Mouse (Mus musculus) embryonic stem cell, embryonic (primary cell): Measurements from ENCODE around the gene Lias.

Experiments used
- CTCF ChIA-PET, 4 experiments: fragments of 300-600 bp in 2 of 4; fragments of 350-600 bp in 2 of 4; sonication (Branson Sonifier 250); formaldehyde crosslinking; loops; one replicate each; lab custom pipeline; 2022; ENCODE audit warnings: inconsistent platforms in 2 of 4; lab: Charles Lee
- POLR2A ChIA-PET, 4 experiments: fragments of 300-600 bp in 2 of 4; fragments of 350-600 bp in 2 of 4; sonication (Branson Sonifier 250); formaldehyde crosslinking; loops; one replicate each; lab custom pipeline; 2022; ENCODE audit warnings: antibody characterized with exemption in 4 of 4, inconsistent platforms in 1 of 4; lab: Charles Lee

Lias gene

DNA sequence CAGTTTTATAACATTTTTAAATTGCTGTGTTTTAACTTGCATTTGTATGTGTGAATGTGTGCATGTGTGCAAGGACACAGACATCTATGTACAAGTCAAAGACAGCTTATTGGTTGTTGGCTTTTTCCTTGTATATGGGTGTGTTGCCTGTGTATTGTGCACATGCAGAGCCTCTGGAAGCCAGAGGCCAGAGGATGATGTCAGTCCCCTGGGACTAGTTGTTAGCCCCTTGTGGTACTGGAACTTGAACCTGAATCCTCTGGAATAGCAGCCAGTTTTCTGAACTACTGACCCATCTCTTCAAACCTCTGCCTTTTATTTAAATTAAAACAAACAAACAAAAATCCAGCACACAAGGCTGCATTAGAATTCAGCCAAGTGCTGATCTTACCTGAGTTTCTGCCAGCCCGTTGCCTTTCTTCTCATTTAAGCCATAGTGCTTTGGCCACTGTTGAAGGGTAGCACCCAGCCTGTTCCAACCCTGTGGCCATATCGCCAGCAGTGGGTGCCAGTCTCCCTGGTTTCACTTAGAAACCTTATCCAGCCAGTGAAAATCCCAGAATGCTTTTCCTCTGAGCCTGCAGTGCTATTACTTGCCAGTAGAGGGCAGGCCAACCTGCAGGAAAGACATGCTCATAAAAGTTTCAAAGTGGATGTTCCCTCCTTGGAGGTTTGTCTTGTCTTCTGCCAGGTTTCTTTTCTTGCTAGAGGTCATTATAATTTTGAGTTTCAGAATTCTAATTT is 10.1 kb downstream of the Lias start:
- CTCF ChIA-PET = interaction anchor here in 2 of 4 experiments (0.7 to 1.3 kb wide), 2 partner anchors 10 to 90 kb away, joined by 3 to 5 read pairs; partner anchors contain the start of genes Lias (in 1 of the 2) and Rpl9 (in 1 of the 2)
- POLR2A ChIA-PET = interaction anchor here in 3 of 4 experiments (0.6 to 2.2 kb wide), 5 partner anchors 10 to 34 kb away, joined by 3 to 14 read pairs (median 4); partner anchors contain the start of genes Lias (in 3 of the 3), Rpl9 (in 3 of the 3) and Ugdh (in 1 of the 3)

DNA sequence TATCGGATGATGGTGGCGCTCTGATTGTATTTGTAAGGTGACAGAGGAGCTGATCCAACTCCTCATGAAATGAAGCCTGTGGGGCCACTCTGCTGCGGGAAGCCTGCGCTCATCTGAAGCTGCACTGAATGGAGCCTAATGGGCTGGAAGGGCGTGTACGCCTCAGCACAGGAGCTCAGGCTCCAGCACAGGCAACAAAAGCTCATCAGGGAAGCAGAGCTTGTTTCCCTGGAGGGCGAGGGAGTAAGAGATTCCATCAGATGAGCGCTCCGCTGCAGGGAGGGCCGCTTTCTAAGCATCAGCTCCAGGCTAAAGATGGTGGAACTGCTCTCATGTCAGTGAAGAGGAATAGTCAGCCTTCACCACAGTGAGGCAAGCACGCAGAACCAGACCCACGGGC is 16.7 kb downstream of the Lias start:
- CTCF ChIA-PET = interaction anchor here in 3 of 4 experiments (0.6 to 0.9 kb wide), 4 partner anchors 13 to 543 kb away, joined by 3 to 5 read pairs (median 3); no protein-coding TSS in a partner anchor
- POLR2A ChIA-PET = interaction anchor here in 3 of 4 experiments (0.6 to 5.4 kb wide), 15 partner anchors 8 to 348 kb away, joined by 3 to 50 read pairs (median 4); partner anchors contain the start of genes Lias (in 3 of the 3), Rpl9 (in 3 of the 3), Ugdh (in 2 of the 3) and Rfc1 (in 1 of the 3)

DNA sequence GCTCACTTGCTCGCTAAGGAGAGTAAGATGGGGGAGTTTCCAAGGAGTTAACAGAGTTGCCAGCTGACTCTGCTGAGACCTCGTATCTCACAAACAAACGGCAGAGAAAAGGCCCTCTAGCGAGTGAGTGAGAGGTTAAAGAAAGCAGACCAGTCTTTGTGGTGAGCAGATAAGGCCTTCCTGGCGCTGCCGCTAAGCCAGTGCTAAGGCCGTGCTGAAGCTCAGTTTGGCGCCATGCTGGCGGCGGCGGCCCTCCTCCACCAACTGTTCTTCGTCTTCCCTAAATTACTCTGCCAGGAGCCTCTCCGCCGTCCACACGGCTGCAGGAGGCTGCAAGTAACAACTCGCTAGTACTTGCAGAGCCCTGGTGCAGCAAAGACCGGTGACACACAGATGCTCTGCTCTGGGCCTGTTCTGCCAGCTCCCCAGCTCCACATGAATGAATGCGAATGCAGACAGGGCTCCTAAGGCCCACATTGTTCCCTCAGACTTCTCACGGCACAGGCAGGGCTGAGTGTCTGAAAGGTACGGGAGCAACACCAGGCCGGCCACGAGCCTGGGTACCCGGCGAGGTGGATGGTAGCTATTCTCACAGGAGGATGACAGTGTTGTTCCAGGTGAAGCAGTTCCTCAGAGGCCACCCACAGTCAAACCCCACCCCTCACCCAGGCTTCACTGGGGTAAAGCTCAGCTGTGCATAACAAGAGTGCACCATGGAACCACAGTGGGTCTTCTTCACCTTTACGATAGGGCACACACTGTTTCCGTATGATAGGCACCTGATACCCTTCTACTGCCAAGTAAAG is 24.6 kb downstream of the Lias start:
- POLR2A ChIA-PET = interaction anchor here (0.6 to 3.9 kb wide), 39 partner anchors 8 to 348 kb away, joined by 3 to 25 read pairs (median 4); partner anchors contain the start of genes Lias (in 3 of the 4), Rpl9 (in 3 of the 4), Ugdh (in 3 of the 4) and Rfc1 (in 1 of the 4)
- CTCF ChIA-PET = interaction anchor here in 3 of 4 experiments (0.6 to 1.5 kb wide), 11 partner anchors 9 to 273 kb away, joined by 3 to 5 read pairs (median 3); partner anchors contain the start of genes Lias (in 1 of the 3), Rpl9 (in 1 of the 3) and Ugdh (in 1 of the 3)

DNA sequence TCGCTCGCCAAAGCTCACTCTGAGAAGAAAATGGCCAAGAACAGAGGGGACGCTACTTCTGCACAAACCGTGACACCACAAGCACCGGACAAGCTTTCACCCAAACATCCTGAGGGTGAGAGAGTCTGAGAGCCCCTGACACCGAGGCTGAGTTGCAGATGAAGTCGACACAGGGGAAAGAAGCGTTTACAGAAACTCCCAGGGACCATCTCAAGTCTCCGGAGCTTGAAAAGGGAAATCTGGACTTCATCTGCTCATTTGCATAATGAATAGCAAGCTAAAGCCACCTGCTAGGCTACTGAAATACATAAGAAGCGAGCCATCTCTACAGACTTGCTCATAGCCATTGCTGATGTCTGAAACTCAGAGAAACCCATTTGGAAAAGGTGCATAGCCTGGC is 27.8 kb downstream of the Lias start:
- ChIA-PET POLR2A (interaction anchor here in 3 of 4 experiments (0.5 to 3.6 kb wide), 11 partner anchors 9 to 255 kb away, joined by 3 to 23 read pairs (median 5); partner anchors contain the start of genes Lias (in 2 of the 3), Rpl9 (in 2 of the 3) and Ugdh (in 2 of the 3)), CTCF (no interaction called here)

DNA sequence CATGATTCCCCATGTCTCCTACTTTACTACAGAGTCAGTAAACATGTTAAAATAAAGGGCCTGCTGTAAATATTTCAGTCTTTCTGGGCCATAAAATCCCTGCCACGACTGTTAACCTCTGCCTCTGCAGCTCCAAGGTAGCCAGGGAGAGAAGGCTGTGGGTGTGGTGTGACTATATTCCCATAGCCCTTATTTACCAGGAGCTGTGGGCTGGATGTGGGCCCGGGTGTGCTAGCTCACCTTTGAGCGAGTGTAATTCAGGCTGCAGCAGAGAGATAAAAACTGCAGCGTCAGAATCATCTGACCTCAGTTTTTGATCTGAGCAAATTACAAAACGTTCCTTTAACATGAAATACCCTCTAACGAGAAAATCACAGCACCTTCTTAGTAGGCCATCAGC is 29.5 kb downstream of the Lias start:
- POLR2A ChIA-PET = interaction anchor here in 3 of 4 experiments (0.6 to 3.6 kb wide), 8 partner anchors 13 to 132 kb away, joined by 3 to 23 read pairs (median 5); partner anchors contain the start of genes Lias (in 2 of the 3), Rpl9 (in 2 of the 3) and Ugdh (in 1 of the 3)

DNA sequence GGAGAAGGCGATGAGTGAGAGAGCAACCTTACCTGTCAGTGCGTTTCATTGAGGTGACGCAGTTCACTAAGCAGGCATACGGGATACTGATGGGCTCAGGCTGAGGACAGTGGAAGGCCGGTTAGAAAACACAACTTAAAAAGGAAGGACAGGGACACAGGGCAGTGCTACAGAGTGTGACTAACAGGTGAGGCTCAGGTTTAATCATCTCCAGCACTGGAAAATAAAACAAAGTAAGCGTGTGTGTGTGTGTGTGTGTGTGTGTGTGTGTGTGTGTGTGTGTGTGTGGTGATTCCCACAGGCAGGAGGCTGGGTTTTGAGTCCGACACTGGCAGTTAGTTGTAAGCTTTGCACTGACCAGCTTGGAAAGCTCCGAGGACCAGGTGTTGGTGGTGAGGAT is 31.5 kb downstream of the Lias start:
- POLR2A ChIA-PET = interaction anchor here in 2 of 4 experiments (0.6 to 2.1 kb wide), 4 partner anchors 19 to 172 kb away, joined by 3 to 11 read pairs (median 3); partner anchors contain the start of genes Lias (in 1 of the 2) and Rpl9 (in 1 of the 2)
- CTCF ChIA-PET = no interaction called here

More for the DNA sequence above, 29.5 kb downstream of the Lias start:
- CTCF ChIA-PET = interaction anchor here in 2 of 4 experiments (0.6 to 0.7 kb wide), 2 partner anchors 176 to 1576 kb away, joined by 3 read pairs; no protein-coding TSS in a partner anchor

DNA sequence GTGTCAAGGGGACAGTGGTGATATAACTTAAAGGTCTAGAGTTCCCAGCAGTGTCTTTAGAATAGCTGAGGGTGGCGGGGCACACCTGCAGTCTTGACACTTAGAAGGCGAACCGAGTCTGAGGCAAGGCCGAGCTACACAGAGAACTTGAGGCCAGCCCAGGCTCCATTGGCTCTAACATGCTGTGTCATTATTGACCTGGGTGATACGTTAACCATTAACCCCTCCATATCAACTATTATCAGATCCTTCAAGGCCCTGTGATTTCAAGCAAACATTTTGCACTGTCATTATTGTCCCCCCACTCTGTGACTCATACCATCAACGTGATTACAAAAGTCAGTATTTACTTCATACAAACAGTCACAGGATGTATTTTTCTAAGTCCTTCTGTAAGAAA is 32.9 kb downstream of the Lias start:
- ChIA-PET POLR2A (interaction anchor here in 3 of 4 experiments (0.9 to 3.0 kb wide), 11 partner anchors 8 to 38 kb away, joined by 3 to 14 read pairs (median 5); partner anchors contain the start of genes Lias (in 2 of the 3), Rpl9 (in 2 of the 3) and Ugdh (in 2 of the 3)), CTCF (interaction anchor here in 1 of 4 experiments (0.5 kb wide), 1 partner anchor 228 kb away, joined by 3 read pairs; no protein-coding TSS in a partner anchor)

DNA sequence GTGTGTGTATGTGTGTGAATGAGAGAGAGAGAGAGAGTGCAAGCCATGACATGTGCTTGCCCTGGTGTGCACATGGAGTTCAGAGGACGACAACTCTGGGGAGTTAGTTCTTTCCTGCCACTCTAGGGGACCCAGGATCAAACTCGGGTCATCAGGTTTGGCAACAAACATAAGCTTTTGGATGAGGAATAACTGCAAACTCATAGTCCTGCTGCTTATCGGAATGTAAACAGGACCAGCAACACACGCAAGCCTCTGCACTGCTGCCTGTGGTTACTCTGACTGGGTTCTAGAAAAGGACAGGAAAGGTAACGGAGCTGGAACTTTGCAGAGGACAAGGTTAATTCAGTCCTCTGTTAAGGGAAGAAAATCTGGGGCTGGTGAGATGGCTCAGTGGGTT is 34.0 kb downstream of the Lias start:
- ChIA-PET CTCF (interaction anchor here in 1 of 4 experiments (0.6 to 1.0 kb wide), 2 partner anchors 10 to 850 kb away, joined by 3 read pairs; no protein-coding TSS in a partner anchor), POLR2A (interaction anchor here in 2 of 4 experiments (0.8 to 3.0 kb wide), 3 partner anchors 10 to 34 kb away, joined by 3 to 14 read pairs (median 11); partner anchors contain the start of genes Ugdh (in 2 of the 2), Lias (in 1 of the 2) and Rpl9 (in 1 of the 2))

DNA sequence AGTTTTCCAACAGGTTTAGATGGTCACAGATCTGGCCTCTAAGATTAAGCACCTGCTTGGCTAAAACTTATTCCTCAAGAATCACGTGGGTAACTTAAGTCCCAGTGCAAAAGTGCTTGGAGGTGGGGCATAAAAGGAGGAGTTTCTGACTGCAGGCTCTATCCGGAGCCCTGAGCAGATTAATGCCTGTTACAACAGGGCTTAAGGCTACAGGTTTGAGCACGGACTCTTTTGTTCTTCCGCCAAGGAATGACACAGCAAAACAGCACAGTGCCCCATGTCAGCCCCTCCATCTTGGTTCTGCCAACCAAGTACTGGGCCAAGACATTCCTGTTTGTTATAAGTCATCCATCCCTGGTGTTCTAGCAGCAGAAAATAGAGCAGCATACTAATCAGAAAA is 37.0 kb downstream of the Lias start:
- CTCF ChIA-PET = interaction anchor here in 1 of 4 experiments (1.1 kb wide), 1 partner anchor 13 kb away, joined by 3 read pairs; no protein-coding TSS in a partner anchor

DNA sequence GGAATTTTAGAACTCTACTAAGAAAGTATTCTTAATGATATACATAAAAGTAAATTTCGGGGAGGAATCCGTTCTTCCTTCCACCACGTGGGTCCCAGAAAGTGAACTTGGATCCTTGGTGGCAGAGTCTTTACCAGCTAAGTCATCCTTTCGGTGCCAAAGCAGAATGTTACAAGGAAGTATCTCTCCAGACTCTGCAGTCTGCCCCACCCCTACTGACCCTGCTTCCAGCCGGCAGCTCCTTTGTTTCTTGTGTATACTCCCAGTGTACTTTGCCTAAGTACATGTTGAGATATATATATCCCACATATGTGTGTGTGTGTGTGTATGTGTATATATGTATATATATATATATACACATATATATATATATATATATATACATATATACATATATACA is 38.1 kb downstream of the Lias start:
- CTCF ChIA-PET = interaction anchor here in 2 of 4 experiments (0.6 to 0.7 kb wide), 2 partner anchors 32 to 48 kb away, joined by 3 read pairs; no protein-coding TSS in a partner anchor
- POLR2A ChIA-PET = interaction anchor here in 3 of 4 experiments (0.6 to 3.7 kb wide), 20 partner anchors 9 to 96 kb away, joined by 3 to 30 read pairs (median 6); partner anchors contain the start of genes Gm43552 (in 2 of the 3), Lias (in 2 of the 3), Rpl9 (in 2 of the 3) and Rfc1 (in 1 of the 3)

More for the DNA sequence above, 37.0 kb downstream of the Lias start:
- POLR2A ChIA-PET = interaction anchor here in 3 of 4 experiments (0.6 to 3.7 kb wide), 30 partner anchors 8 to 133 kb away, joined by 3 to 30 read pairs (median 5); partner anchors contain the start of genes Gm43552 (in 2 of the 3), Lias (in 2 of the 3) and Rpl9 (in 2 of the 3)

DNA sequence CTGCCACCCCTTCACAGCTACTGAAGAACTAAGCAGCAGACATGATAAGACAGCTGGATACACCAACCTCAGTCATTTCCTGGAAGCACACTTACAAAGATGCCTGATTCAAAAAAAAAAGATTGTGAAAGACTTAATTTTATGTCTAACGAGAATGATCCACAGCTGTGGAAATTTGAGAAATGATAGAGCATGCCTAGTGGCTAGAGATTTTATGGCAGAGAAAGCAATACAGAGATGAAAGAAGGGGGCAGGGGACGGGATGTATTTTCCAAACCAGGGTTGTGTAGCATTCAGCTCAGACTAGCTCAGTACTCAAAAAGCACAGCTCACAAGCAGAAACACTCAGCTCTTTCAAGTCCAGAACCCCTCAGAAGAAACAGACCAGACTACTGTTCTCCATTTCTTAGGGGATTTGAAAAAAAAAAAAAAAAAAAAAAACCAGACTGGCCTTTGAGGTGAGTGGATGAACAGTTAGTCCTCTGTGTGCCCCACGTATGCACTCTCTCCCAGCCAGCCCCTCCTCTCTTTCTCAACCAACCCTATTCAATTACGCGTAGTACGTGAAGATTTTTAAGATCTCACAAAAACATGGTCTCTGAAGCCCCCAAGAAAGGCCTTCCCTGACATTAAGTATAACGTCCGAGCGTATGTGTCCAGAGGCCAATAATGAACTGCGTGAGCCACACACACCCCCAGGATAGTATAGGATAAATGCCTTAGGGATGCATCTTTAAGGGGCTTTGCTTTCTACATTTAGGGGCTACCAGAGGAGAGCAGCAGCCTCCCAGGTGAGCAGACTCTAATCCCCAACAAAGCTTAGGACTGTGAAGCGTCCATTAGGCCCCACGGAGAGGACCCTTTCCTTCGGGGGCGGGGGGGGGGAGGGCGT is 43.4 kb downstream of the Lias start:
- ChIA-PET CTCF (interaction anchor here (0.6 to 1.8 kb wide), 10 partner anchors 19 to 798 kb away, joined by 3 to 11 read pairs (median 4); no protein-coding TSS in a partner anchor), POLR2A (interaction anchor here in 3 of 4 experiments (0.5 to 3.1 kb wide), 53 partner anchors 8 to 1243 kb away, joined by 3 to 34 read pairs (median 5); partner anchors contain the start of genes Gm43552 (in 3 of the 3), Lias (in 2 of the 3), Rpl9 (in 2 of the 3) and Rfc1 (in 1 of the 3))

DNA sequence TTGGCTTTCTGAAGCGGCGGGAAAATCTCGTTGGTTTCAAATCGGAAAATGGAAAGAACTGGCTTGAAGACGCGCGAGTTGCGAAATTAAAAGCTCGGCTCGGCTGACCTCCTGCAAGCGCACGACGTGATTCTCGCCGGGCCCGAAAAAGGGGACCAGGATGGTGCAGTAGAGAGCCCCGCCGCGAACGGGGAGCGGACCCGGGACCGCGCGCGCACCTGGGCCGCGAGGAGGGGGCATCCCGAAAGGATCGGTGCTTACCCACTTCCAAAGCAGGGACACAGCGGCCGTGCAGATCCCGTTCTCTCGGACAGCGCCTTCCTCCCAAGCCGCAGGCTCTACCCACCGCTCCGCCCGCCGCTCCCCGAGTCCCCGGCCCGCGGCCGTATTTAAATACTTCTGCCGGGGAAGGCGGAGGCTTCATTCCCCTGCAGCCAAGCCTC is 44.1 kb downstream of the Lias start:
- ChIA-PET POLR2A (interaction anchor here (0.6 to 3.1 kb wide), 63 partner anchors 8 to 1241 kb away, joined by 3 to 34 read pairs (median 5); partner anchors contain the start of genes Lias (in 4 of the 4), Rpl9 (in 4 of the 4), Gm43552 (in 3 of the 4) and Rfc1 (in 1 of the 4)), CTCF (interaction anchor here (0.5 to 1.8 kb wide), 12 partner anchors 10 to 797 kb away, joined by 3 to 11 read pairs (median 4); partner anchors contain the start of genes Lias (in 1 of the 4), Rfc1 (in 1 of the 4) and Rpl9 (in 1 of the 4))

DNA sequence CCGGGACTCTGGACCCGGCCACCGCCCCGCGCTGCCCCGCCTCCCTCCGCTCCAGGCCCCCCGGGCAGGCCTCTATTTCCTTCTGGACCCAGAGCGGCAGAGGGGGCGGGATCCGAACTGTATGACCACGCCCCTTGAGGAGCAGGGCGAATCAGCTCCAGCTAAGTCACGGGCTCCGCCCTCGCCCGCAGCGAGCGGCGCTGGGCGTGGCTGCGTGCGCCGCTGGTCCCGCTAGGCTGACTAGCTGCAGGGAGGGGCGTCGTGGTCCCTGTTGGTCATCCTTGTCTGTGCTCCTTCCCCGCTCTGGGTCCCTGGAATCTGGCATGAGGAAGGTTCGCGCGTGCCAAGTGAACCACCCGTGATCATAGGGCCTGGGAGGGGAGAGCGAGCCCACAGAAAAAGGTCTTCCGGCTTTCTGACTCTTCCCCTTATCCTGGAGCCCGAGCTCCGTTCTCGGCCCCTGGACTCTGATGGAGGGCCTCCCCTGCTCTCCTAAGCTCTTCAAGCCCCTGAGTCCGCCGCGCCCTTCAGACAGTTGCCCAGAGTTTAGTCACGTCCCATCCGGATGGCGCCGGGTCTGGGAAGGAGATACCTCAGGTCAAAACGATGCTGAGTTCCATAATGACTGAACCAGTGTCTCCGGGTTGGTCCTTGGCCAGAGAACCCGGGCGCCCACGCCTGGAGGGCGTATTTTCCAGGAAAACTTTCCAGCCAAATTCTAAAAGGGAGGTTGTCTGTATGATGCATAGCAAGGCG is 44.7 kb downstream of the Lias start, which contains the start of gene Ugdh:
Gene Ugdh, minus strand, starts transcription at position 144 of the 756 bp plus-strand sequence.
- CTCF ChIA-PET = interaction anchor here (0.5 to 1.8 kb wide), 14 partner anchors 9 to 796 kb away, joined by 3 to 11 read pairs (median 4); partner anchors contain the start of genes Lias (in 1 of the 4), Rfc1 (in 1 of the 4), Rpl9 (in 1 of the 4) and Tlr1 (in 1 of the 4)
- POLR2A ChIA-PET = interaction anchor here (0.5 to 3.1 kb wide), 67 partner anchors 9 to 1240 kb away, joined by 3 to 34 read pairs (median 5); partner anchors contain the start of genes Lias (in 4 of the 4), Rpl9 (in 4 of the 4), Gm43552 (in 3 of the 4) and Rfc1 (in 2 of the 4)

DNA sequence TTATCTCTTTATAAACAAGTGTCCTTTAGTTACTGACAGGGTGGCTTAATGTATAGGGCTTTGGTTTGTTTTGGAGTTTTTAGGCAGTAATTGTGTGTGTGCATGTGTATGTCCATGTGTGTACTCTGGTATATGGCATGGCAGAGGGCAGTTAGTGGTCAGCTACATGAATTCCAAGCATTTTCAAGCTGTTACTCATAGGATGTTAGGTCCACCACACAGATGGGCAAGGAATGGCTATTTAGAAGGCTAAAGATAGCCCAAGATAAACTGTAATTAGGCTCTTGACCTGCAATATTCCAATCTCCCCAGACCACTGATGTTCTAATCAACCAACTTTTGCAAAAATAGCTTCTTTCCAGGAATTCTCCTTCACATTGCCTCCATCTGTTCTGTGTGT is 46.7 kb downstream of the Lias start:
- POLR2A ChIA-PET = interaction anchor here in 2 of 4 experiments (0.5 to 1.1 kb wide), 3 partner anchors 11 to 201 kb away, joined by 3 read pairs; no protein-coding TSS in a partner anchor
- CTCF ChIA-PET = no interaction called here
